Mouse (Mus musculus) activated CD4-positive, CD25-positive, alpha-beta regulatory T cell, adult 4 months (primary cell): ENCODE measurements around the gene Fgf15. TPM values are rescaled to one million over a fixed set of nuclear protein-coding genes. Genes with fewer than 3 reads are reported as not detected.
A peak's percentile ranks its signal among the peaks of the same experiment; 100 is the strongest.
"Not testable (repeated sequence)": the region's sequence is repeated elsewhere in the genome, so short reads cannot be mapped to it uniquely, and the experiment has no call there.

ENCODE experiments used
- ATAC-seq: one replicate; pipeline ENCODE4 v1.8.0; 2017
- polyA plus RNA-seq, 2 experiments: library from polyadenylated mRNA; unstranded; fragments of 100-300 nt; shearing (Covaris generic); gene quantifications; one replicate each; pipeline ENCODE4 v1.2.1; 2017

Fgf15 gene
- not detected for polyA plus RNA-seq

DNA sequence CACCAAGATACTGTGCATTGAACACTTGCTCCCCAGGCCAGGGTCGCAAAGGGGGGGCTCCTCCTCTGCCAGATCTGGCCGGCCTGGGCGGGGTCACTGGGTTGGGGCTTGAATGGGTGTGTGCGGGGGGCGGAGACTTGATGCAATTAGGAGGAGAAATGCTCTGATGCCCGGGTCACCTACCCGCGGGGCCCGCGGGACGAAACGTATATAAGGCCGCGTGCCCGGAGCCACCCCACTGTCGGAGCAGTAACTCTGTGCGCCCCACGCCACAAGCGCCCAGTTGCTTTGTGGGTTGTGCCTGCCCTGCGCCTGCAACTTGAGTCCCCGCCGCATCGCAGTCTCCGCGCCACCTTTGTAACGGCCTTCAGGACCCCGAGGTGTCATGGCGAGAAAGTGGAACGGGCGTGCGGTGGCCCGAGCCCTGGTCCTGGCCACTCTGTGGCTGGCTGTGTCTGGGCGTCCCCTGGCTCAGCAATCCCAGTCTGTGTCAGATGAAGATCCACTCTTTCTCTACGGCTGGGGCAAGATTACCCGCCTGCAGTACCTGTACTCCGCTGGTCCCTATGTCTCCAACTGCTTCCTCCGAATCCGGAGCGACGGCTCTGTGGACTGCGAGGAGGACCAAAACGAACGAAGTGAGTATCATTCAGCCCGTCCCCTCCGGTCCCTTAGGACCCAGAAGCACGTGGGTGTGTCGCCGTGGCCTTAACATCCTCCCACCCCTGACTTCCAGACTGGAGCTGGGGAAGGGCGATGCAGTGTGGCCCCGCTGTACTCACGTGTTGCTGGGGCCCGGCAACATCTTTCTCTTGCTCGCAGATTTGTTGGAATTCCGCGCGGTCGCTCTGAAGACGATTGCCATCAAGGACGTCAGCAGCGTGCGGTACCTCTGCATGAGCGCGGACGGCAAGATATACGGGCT is at the start of gene Fgf15:
Gene Fgf15, plus strand, starts transcription at position 238 of the 925 bp plus-strand sequence.
- ATAC-seq = peak; percentile 8

DNA sequence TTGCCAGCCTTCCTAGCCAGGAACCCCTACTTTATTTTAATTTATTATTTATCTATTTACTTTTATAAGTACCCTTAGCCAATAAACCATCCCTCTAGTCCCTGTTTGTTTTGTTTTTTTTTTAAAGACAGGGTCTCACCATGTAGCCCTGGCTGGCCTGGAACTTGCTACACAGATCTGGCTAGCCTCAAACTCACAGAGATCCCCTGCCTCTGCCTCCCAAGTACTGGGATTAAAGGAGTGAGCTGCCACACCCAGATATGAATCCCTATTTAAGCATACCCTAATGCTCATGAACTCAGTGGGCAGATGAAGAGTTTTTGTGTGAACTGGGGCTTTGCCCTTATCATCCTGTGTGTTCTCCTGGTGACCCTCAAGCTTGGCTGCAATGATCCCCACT is 49.3 kb upstream of the Fgf15 start, which contains the start of gene Fgf4:
Gene Fgf4, plus strand, starts transcription at position 301 of the 400 bp plus-strand sequence.
- ATAC-seq = no peak

DNA sequence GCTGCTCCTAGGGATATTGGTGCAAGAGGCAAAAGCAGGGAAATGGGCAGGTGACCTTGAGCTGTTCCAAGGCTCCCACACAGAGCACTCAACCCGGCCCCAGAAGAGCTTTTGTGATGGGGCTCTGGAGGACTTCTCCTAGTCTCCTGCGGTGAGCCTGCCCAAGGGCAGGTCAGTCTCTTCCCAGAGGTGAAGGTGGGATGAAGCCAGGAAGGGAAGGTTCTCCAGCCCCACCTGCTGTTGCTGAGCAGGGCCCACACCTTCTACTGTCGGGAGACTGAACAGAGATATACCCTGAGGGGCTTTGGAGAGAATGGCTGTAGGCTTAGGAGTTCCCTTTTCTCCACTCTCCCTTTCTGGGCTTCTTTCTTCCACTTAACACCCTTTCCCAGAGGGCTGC is 45.0 kb upstream of the Fgf15 start:
- ATAC-seq = no peak

DNA sequence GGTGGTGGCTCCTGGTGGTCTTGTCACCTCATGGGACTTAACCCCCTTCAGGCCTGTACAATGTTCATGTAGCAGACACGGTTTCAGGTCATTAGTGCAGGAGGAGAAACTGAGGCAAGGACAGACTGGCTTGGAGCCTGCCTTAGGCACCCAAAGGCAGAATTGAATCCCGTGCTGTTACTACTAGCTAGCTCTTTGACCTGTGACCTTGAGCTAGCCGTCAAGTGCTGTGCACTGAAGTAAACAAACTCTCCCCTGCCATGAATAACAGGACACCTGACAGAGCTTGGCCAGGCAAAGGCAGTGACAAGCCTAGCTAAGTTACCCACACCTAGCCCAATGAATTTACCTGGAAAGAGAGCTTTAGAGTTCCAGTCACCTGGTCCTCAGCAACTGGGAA is 41.4 kb upstream of the Fgf15 start:
- no peak for ATAC-seq

DNA sequence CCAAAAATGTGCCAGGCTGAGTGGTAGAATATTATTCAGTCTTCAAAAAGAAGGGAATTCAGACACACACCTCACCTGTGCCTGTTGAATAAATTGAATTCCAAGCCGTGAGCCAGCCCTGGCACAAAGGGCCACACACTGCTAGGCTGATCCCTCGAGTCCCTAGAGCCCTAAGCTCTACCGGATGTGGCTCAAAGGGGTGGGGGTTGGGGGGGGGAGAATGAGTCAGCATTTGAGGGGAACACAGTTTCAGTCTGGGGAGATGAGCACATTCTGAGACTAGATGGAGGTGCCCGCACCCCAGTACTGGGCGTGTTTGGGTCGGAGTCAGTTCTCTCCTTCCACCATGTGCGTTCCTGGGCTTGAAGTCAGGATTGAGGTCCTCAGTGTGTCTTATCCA is 39.2 kb upstream of the Fgf15 start:
- ATAC-seq = no peak

DNA sequence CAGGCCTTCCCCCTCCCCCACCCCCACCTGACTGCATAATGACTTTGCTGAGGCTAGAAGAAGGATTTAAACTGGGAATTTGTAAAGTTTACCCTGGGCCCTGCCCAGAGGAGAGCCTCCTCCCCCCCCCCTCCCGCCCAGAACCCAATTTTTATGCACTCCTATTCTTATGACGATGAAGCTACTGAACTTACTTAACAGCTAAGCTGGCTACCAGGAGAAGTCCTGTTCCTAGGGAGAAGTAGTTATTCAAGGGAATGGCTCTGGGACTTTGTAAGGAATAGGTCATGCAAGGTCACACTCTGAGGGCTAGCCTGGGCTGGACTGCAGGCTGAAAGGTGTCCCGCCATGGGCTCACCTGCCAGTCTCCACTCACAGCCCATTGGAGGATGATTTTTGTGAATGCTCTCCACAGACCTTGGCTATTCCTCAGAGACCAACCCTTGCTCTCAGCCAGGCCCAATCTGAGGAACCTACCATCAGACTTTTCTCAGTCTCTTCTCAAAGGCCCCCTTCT is 38.4 kb upstream of the Fgf15 start:
- no peak for ATAC-seq

DNA sequence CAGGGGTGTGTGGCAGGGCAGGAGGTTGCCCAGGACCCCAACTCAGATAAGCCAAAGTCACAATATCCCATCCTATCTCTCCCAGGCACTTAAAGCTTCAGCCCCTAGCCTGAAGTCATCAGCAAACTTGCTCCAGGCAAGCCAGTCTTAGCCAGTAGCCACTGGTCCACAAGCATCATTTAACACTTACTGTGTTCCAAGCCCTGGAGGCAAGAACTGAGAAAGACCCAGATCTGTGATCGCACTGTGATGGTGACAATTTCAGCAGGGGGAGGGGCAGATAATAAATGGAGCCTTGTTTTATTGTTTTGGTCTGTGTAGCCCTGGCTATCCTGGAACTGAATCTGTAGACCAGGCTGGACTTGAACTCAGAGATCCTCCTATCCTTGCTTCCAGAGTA is 37.6 kb upstream of the Fgf15 start:
- ATAC-seq = no peak

DNA sequence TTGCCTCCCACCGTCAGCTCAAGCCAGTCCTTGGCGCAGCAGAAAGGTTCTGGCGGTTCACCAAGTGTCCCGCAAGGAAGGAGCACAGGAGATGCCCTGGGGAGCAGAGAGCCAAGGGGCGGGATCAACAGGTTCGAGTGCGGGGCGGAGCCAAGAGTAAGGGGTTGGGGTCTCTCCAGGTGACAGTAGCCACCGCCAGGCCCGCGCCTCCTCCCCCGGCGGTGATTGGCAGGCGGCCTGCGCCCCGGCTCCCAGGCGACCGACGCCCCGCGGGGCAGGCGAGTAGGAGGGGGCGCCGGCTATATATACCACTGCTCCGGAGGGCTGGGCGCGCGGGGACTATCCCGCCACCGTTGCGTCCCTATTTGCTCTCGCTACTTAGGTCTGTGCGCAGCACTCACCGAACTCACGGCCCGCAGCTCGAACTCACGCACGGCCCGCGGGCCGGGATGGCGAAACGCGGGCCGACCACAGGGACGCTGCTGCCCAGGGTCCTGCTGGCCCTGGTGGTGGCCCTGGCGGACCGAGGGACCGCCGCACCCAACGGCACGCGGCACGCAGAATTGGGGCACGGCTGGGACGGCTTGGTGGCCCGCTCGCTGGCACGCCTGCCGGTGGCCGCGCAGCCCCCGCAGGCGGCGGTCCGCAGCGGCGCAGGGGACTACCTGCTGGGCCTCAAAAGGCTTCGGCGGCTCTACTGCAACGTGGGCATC is 35.1 kb upstream of the Fgf15 start:
- ATAC-seq = no peak

DNA sequence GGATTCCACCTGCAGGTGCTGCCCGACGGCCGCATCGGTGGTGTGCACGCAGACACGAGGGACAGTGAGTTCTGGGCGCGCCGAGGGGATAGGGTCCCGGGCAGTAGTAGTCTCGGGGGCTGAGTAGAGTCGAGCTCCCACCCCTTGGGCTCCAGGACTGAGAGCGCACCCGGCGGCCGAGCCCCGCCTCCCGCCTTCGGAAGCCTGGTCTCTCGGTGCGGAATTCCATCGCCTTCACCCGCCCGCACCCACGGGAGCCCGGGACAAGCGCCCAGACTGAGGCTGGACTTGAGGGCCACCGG is 34.6 kb upstream of the Fgf15 start:
- ATAC-seq = no peak

DNA sequence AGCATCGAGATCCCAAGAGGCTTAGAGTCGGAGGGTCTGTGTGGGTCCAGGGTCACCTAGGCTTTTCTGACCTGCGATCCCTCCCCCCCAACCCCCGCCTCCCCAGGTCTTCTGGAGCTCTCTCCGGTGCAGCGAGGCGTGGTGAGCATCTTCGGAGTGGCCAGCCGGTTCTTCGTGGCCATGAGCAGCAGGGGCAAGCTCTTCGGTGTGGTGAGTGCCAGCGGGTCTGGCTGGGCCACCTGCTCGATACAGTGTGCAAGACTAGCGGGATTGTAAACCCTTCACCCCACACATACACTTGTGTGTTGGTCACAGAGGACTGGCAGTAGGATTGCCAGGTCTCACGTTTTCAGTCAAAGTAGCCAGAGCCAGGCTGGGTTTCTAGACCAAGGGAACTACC is 34.2 kb upstream of the Fgf15 start:
- no peak for ATAC-seq

DNA sequence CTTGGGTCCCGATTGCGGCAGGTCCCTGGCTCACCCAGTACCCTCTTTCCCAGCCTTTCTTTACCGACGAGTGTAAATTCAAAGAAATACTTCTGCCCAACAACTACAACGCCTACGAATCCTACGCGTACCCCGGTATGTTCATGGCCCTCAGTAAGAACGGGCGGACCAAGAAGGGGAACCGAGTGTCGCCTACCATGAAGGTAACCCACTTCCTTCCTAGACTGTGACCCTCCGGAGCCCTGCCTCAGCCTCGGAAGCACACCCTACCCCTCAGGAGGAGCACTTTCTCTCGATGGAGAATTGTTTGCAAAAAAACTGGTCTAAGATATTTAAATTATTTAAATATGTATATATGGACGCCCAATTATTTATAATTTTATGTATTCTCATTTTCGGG is 33.6 kb upstream of the Fgf15 start:
- no peak for ATAC-seq

DNA sequence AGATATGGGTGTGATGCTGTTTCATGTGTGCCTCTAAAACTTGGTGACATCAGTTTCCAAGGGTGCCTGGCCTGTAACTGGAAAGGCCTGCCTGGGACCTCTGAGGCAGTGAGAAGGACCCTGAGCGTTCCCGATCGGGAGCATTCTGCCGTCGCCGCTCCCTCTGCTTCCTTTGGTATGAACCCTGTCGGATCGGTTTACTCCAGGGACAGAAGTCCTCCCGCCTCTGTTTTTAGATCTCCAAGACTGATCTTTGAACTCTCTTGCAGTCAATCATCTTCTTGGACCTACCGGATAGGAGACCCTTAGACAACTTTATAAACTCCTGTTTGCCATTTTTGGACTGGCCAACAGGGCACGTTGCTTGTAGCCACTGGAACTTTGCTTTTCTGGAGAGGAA is 33.1 kb upstream of the Fgf15 start:
- no peak for ATAC-seq

DNA sequence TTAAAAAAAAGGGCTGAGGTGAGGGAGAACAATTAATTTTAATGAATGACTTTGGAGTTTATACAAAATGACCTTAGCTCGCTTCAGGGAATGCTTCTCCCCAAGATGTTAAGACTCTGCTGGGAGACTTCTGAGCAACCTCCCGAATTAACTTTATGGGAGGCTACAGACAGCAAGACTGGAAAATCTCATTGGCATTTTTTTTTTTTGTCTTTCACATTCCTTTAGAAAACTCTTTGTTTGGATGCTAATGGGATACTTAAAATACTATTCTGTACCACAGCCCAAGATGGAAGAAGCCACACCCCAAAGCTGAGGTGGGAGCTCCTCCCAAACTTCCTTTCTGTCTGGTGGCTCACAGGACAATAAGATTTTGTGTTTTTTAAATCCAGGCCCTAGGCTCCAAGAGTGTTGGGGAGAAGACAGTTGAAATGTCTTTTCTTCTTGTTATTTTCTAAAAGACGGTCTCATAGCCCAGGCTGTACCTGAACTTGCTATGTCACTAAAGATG is 32.1 kb upstream of the Fgf15 start:
- no peak for ATAC-seq

DNA sequence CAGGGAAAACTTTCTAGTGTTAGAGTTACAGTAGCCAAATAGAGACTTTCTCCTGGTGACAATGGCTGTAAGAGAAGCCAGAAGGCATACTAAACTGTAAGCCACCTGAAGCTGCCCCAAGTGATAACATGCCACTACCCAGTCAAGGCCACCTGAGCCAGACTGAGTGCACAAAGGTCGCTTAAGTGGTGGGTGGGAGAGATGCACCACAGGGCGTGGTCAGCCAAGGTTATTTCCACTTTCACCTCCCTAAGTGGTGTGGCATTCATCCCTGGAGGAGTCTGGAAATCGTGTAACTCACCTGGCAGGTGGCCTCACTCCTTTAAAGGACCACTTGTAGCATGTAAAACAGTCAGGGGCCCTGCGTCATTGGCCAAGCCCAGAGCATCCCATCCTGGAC is 29.2 kb upstream of the Fgf15 start:
- no peak for ATAC-seq

DNA sequence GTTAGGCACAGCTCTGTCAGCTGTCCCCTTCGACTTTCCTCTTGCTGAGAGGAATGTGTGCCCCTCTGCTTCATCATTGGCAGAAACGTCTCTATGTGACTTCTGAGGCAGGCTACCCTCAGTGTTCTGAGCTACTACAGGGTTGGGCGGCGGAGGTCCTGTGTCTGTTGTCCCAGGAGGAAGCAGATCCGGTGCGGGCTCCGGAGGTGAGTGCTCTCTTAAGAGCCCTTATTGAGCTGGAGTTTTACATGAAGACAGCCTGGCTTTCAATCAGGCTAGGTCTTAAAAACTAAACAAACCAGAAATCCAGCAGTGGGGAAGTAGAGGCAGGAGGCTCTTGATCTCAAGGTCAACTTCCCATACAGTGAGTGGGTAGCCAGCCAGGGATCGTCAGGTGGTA is 28.7 kb upstream of the Fgf15 start:
- no peak for ATAC-seq

DNA sequence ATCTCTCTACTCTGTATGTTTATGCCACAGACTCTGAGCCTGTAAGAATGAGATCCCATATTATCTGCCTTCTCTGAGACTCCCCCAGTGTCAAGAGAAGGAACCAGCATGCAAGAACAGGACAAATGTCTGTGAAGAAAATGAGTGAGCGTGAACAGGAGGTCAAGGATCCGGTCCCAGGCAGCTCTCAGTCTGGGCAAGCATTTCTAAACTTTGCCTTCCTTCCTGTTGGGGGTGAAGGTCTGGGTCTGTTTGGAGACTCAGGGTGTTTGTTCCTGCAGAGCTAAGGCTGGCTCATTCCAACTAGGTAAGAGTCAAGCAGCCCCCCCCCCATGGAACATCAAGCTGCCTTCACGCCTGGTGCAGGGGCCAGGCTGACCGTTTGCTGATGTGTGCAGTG is 23.9 kb upstream of the Fgf15 start:
- no peak for ATAC-seq

DNA sequence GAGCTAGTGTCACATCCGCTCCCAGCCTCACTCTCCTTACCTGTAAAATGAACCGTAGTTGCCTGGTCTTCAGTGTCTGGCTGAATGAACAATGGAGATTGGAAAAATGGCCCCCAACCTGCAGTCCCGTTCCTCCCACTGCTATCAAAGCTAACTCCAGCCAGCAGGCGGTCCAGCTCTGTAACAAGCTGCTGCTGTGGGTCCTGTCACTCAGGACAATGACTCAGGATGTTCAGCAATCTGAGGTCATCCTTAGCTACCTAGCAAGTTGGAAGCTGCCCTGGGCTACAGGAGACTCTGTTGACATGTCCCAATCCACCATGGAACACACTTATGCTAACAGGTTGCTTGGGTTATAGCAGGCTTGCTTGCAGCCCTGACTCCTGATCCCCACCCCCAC is 23.2 kb upstream of the Fgf15 start:
- ATAC-seq = no peak

DNA sequence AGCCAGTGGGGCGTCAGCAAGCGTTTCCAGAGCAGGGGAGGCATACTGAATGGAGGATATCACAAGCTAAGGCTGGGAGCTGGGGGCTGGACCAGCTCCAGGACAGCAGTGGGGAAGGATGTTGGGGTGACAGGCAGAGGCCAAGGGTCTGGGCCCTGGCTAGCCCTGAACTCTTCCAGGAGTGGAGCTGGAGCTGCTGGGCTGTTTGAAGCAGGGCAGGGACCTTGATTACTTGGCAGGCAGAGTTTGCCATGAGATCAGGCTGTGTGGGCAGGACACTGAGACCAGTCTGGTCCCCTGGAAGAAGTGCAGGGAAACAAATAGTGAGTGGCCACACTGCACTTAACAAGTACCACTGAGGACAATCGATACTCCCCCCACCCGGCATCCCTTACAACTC is 22.1 kb upstream of the Fgf15 start:
- ATAC-seq = no peak

DNA sequence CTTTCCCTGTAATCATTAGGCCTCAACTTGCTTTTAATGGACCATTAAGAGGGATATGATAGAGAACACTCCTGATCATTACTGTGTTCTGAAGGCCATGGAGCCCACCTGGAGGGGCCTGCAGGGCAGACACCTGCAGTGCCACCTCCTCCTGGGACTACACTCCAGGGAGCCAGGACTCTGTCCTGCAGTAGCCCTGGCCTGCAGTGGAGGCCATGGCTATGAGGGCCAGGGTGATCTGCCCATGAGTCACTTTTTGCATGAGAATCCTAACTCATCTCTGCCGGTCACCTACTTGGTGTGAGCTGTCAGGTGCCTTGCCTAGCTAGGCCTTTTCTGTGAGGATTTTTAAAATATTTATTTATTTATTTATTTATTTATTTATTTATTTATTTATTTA is 17.9 kb upstream of the Fgf15 start:
- ATAC-seq = no peak

DNA sequence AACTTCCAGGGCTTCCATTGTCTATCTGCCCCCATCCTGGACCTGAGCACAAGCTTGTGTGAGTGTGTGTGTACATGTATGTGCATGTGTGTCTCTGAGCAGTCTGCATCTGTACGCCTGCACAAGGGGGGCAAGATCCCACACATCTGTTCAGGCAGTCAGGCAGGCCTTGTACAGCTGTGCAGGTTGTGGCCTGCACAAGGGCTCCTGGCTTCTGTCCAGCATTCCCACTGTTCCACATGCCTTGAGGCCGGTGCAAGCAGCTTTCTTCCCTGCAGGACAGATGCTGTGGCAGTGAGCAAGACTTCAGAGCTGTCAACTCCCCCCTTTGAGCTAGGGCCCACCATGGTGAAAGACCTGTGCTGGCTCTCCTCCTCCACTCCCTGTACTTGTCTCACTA is 13.2 kb upstream of the Fgf15 start:
- ATAC-seq = no peak

DNA sequence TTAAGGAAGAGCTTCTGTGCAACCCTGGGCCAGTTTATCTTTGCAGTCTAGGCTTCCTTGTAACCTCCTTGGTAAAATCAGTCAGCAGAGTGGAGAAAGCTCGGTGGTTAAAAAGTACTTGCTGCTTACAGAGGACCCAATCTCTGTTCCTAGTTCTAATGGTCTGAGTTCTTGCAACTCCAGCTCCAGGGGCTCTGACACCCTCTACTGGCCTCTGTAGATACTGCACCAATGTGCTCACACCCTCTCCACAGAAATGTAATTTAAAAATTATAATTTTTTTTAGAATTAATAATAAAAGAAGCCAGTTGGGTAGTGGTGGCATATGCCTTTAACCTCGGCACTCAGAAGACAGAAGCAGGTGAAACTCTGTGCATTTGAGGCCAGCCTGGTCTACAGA is 8.7 kb upstream of the Fgf15 start:
- ATAC-seq = no peak

DNA sequence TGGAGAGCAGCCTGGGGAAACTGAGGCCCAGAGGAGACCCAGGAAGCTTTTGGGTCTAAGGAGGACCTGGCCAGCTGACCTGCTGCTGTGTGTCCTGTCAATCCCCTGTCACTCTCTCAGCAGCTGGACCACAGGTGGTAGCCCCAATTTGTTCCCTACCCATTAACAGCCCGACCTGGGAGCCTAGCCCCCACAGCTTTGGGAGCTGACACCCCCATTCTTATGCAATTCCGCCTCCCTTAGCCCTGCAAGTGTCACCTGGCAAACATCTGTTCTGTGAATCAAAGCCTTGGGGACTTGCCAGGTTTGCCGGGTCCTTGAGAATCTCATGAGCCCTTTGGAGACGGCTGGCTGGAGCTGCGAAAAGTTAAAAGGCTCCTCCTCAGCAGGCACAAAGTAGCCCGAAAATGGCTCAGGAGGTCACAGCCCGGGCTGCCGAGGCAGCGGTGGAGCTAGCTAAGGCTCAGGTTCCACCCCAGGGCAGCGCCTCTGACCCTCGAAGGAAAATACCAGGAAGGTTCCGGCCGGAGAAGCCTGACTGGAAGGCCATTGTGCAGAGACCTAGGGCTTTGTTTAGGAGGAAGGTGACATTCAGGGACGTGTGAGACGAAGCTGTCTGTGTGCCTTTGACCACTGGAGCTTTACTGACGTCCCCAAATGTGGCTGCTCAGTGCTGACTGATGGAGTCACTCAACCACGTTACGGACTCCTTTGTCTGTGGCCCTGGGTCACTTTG is 7.6 kb upstream of the Fgf15 start:
- no peak for ATAC-seq

DNA sequence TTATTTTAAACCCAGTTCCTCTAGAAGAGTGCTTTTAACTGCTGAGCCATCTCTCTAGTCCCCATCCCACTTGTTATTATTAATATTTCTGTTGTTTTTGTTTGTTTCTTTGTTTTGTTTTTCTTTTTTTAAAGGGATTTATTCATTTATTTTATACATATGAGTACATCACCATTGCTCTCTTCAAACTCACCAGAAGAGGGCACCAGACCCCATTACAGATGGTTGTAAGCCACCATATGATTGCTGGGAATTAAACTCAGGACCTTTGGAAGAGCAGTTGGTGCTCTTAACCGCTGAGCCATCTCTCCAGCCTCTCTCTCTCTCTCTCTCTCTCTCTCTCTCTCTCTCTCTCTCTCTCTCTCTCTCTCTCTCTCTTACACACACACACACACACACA is 5.7 kb upstream of the Fgf15 start:
- not testable (repeated sequence) for ATAC-seq
